Mouse (Mus musculus): ENCODE measurements around the gene Ksr1.

GRCm38 (mm10) chr11:79018954-79019704 is 127.1 kb downstream of the Ksr1 start:
- TF ChIP-seq CTCF (IDR thresholded peaks at IDR 0.05; ENCODE audit: extremely low read depth, insufficient read depth, insufficient read length, insufficient replicate concordance) (peak; percentile 76), POLR2A (IDR thresholded peaks at IDR 0.05; ENCODE audit: low read depth, low read length) (no peak)
